Mouse (Mus musculus) adrenal gland, adult 10 weeks (tissue): ENCODE measurements around the gene Aldh4a1. TPM values are rescaled to one million over a fixed set of nuclear protein-coding genes. Genes with fewer than 3 reads are reported as not detected.

Experiments used
- polyA plus RNA-seq: library from polyadenylated mRNA; stranded (reverse); fragments of 350-450 nt; fragmentation: Illumina TruSeq; extraction: RNeasy Lipid Tissue Mini Kit (QIAGEN cat#74804); gene quantifications from one replicate; pipeline ENCODE4 v1.2.3, GENCODE M21; 2014; ENCODE audit warnings: low read depth, low replicate concordance

The Aldh4a1 gene
- 13.1 TPM for polyA plus RNA-seq

GRCm38 (mm10) chr4:139622373-139623282, at the start of gene Aldh4a1:
Gene Aldh4a1 (plus strand): TSS chr4:139622866.

GRCm38 (mm10) chr4:139602357-139603244, 20.1 kb upstream of the Aldh4a1 start, which contains the start of gene Gm21969:
Gene Gm21969 (plus strand): TSS chr4:139603186.

GRCm38 (mm10) chr4:139653238-139653637, 30.6 kb downstream of the Aldh4a1 start, which contains the start of gene Tas1r2:
Gene Tas1r2 (plus strand): TSS chr4:139653538.

Other genes with a start within 250 kb of the Aldh4a1 start
- 5.4 TPM for gene Iffo2, start 92.3 kb upstream of the Aldh4a1 start, polyA plus RNA-seq
- gene Gm21969, start 19.7 kb upstream of the Aldh4a1 start, polyA plus RNA-seq, result not detected
- not detected for gene Tas1r2, start 30.7 kb downstream of the Aldh4a1 start, polyA plus RNA-seq
- not detected for gene Pax7, start 210.7 kb downstream of the Aldh4a1 start, polyA plus RNA-seq